Mouse (Mus musculus) liver, embryonic 12.5 days (tissue): ENCODE measurements around the gene Pdk1. TPM values are rescaled to one million over a fixed set of nuclear protein-coding genes. Genes with fewer than 3 reads are reported as not detected.

ENCODE experiments used
- ATAC-seq: fragments of 200-750 bp; cut with Nextera tagmentation; 2 replicates; pipeline ENCODE4 v1.8.0; 2017; ENCODE audit warnings: moderate number of reproducible peaks, mild to moderate bottlenecking, moderate library complexity
- H3K27ac ChIP-seq: fragments of 300-500 bp; sonication (generic); 2 replicates; pipeline ENCODE4 v1.5.1; 2016; ENCODE audit warnings: mild to moderate bottlenecking
- H3K27me3 ChIP-seq: fragments of 300-500 bp; sonication (generic); replicated peaks from 2 replicates; pipeline ENCODE4 v1.6.1; 2016; ENCODE audit warnings: mild to moderate bottlenecking, moderate library complexity
- H3K36me3 ChIP-seq: fragments of 300-500 bp; sonication (generic); 2 replicates; pipeline ENCODE4 v1.6.1; 2016; ENCODE audit warnings: mild to moderate bottlenecking, moderate library complexity
- H3K4me1 ChIP-seq: fragments of 300-500 bp; sonication (generic); 2 replicates; pipeline ENCODE4 v1.6.1; 2016
- H3K4me2 ChIP-seq: fragments of 300-500 bp; sonication (generic); 2 replicates; pipeline ENCODE4 v1.6.1; 2016; ENCODE audit warnings: mild to moderate bottlenecking, moderate library complexity
- H3K4me3 ChIP-seq: fragments of 300-500 bp; sonication (generic); 2 replicates; pipeline ENCODE4 v1.5.1; 2016; ENCODE audit warnings: mild to moderate bottlenecking, moderate library complexity
- H3K9ac ChIP-seq: fragments of 300-500 bp; sonication (generic); 2 replicates; pipeline ENCODE4 v1.6.1; 2016; ENCODE audit warnings: mild to moderate bottlenecking, moderate library complexity
- H3K9me3 ChIP-seq: fragments of 300-500 bp; sonication (generic); replicated peaks from 2 replicates; pipeline ENCODE4 v1.6.1; 2016; ENCODE audit warnings: mild to moderate bottlenecking, moderate library complexity
- WGBS: fragments of 180-500 bp; shearing (Covaris S2); methylation state at CpG from one replicate; pipeline ENCODE4 v1.1.7; 2016; ENCODE audit not compliant: insufficient replicate concordance; 5-methylcytosine and 5-hydroxymethylcytosine counted together
- polyA plus RNA-seq: library from polyadenylated mRNA; unstranded; fragments of >200 nt; fragmentation: Nextera tagmentation; extraction: Ambion mirVana; gene quantifications from 2 replicates; pipeline ENCODE4 v1.2.1, GENCODE M21; 2016

The Pdk1 gene
- polyA plus RNA-seq, 1 experiment from 2014 or later: 70.5 TPM

DNA sequence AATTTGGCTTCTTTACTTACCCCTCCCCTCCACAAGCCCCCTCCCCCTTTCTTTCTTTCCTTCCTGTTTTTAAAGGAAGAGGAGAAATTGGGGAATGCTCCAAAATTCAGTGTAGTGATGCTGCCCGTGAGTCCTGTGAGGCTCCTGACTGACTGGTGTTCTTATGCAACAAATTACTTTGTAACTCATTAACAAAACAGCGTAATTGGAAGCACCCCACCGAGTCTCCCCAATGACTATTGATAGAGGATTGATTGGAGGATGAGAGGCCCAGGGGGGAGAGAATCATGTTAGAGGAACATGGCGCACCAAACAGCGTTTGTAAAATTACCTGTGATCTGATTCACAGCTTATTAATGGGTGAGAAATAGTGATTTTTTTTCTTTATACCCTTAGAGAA is 17.9 kb upstream of the Pdk1 start:
- no peak overlapping the region for H3K4me2 ChIP-seq
- H3K4me3 ChIP-seq: no peak overlapping the region
- H3K9me3 ChIP-seq: no peaks in the 10 kb centered on the region
- H3K27ac ChIP-seq: no peak overlapping the region
- H3K9ac ChIP-seq: no peak overlapping the region
- no peak for ATAC-seq
- no peaks in the 10 kb centered on the region for H3K4me1 ChIP-seq
- peaks cover 3% of the 10 kb centered on the region; the same call in 1 of the 2 replicates for H3K36me3 ChIP-seq
- WGBS: 66% methylated on average over 5 of the region's 5 CpGs
- no peaks in the 10 kb centered on the region for H3K27me3 ChIP-seq

GRCm38 (mm10) chr2:71863531-71864173 is 9.4 kb upstream of the Pdk1 start:
- Histone ChIP-seq H3K4me2 (no peak overlapping the region), H3K9ac (no peak overlapping the region), H3K36me3 (no peaks in the 10 kb centered on the region), H3K27me3 (no peaks in the 10 kb centered on the region), H3K9me3 (no peaks in the 10 kb centered on the region), H3K4me3 (no peak overlapping the region), H3K4me1 (peaks cover 11% of the 10 kb centered on the region), H3K27ac (no peak overlapping the region)
- WGBS: 76% methylated on average over 5 of the region's 5 CpGs
- ATAC-seq: no peak

- H3K9ac ChIP-seq: no peak overlapping the region
- peaks cover 11% of the 10 kb centered on the region for H3K4me1 ChIP-seq
- ATAC-seq: no peak
- no peaks in the 10 kb centered on the region for H3K36me3 ChIP-seq
- no peak overlapping the region for H3K27ac ChIP-seq
- H3K4me3 ChIP-seq: no peak overlapping the region
- WGBS: 37% methylated on average over 3 of the region's 3 CpGs
- H3K4me2 ChIP-seq: no peak overlapping the region
- no peaks in the 10 kb centered on the region for H3K9me3 ChIP-seq
- no peaks in the 10 kb centered on the region for H3K27me3 ChIP-seq
Observed at GRCm38 (mm10) chr2:71865022-71865421, 8.0 kb upstream of the Pdk1 start.

DNA sequence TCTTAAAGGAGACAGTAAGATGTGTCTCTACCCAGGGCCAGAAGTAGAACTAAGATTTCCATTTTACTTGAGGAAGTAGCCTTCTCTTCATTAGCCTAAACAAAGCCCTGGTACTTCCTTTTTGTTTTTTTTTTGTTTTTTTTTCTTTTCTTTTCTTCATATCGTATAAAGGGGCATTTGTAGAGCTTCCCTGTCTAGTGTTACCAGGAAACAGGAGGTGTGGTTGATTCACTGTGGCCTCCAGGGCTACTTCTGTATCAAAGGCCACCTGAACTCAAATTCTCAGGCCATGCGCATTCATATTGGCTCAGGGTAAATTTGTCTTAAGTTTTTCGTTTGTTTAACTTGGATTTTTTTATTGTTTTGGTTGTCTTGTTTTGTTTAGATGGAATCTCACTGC is 7.1 kb upstream of the Pdk1 start:
- H3K4me1 ChIP-seq: peaks cover 4% of the 10 kb centered on the region
- H3K27ac ChIP-seq: no peak overlapping the region
- H3K36me3 ChIP-seq: no peaks in the 10 kb centered on the region
- no peaks in the 10 kb centered on the region for H3K9me3 ChIP-seq
- H3K4me3 ChIP-seq: no peak overlapping the region
- no peak overlapping the region for H3K4me2 ChIP-seq
- WGBS: 54% methylated on average over 3 of the region's 3 CpGs
- H3K27me3 ChIP-seq: no peaks in the 10 kb centered on the region
- H3K9ac ChIP-seq: no peak overlapping the region
- no peak for ATAC-seq

- Histone ChIP-seq H3K36me3 (no peaks in the 10 kb centered on the region), H3K27me3 (no peaks in the 10 kb centered on the region), H3K4me3 (no peak overlapping the region), H3K4me2 (no peak overlapping the region), H3K27ac (no peak overlapping the region), H3K9ac (no peak overlapping the region), H3K4me1 (no peaks in the 10 kb centered on the region), H3K9me3 (no peaks in the 10 kb centered on the region)
- 9% methylated on average over 1 of the region's 1 CpGs for WGBS
- ATAC-seq: no peak
Observed at GRCm38 (mm10) chr2:71866565-71866964, 6.5 kb upstream of the Pdk1 start.

GRCm38 (mm10) chr2:71867019-71867418 is 6.0 kb upstream of the Pdk1 start:
- H3K4me2 ChIP-seq: no peak overlapping the region
- H3K9me3 ChIP-seq: no peaks in the 10 kb centered on the region
- no peaks in the 10 kb centered on the region for H3K27me3 ChIP-seq
- no peak for ATAC-seq
- no peaks in the 10 kb centered on the region for H3K36me3 ChIP-seq
- H3K9ac ChIP-seq: no peak overlapping the region
- H3K4me1 ChIP-seq: peaks cover 2% of the 10 kb centered on the region; the same call in 1 of the 2 replicates
- 62% methylated on average over 3 of the region's 3 CpGs for WGBS
- H3K27ac ChIP-seq: no peak overlapping the region
- H3K4me3 ChIP-seq: no peak overlapping the region

- no peak for ATAC-seq
- WGBS: 23% methylated on average over 5 of the region's 5 CpGs
Observed at GRCm38 (mm10) chr2:71867480-71867879, 5.5 kb upstream of the Pdk1 start.

DNA sequence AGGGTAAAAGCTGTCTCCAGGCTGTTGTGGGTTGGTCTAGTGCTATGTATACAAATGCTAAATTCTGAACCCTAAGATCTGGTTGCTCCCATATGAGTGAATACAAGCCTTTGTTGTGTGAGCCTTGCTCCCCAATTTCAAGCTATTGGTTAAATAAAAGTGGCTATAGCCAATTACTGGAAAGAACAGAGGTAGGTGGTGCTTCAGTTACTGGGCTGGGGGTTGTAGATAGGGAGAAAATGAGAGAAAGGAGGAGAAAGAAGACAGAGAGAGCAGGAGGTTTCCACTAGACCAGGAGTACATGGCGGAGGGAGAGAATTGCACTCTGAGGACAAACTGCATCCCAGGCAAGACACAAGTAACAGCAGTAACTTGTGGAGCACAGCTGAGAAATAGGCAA is 4.8 kb upstream of the Pdk1 start:
- Histone ChIP-seq H3K4me3 (no peak overlapping the region), H3K27ac (no peak overlapping the region), H3K27me3 (no peaks in the 10 kb centered on the region), H3K36me3 (no peaks in the 10 kb centered on the region), H3K9ac (no peak overlapping the region), H3K9me3 (no peaks in the 10 kb centered on the region), H3K4me2 (no peak overlapping the region), H3K4me1 (peaks cover 9% of the 10 kb centered on the region; the same call in 1 of the 2 replicates)
- ATAC-seq: no peak
- 77% methylated on average over 1 of the region's 1 CpGs for WGBS

More at GRCm38 (mm10) chr2:71867480-71867879, 5.5 kb upstream of the Pdk1 start:
- no peaks in the 10 kb centered on the region for H3K9me3 ChIP-seq
- H3K9ac ChIP-seq: no peak overlapping the region
- no peak overlapping the region for H3K27ac ChIP-seq
- no peak overlapping the region for H3K4me3 ChIP-seq
- no peak overlapping the region for H3K4me2 ChIP-seq
- H3K36me3 ChIP-seq: no peaks in the 10 kb centered on the region
- peaks cover 6% of the 10 kb centered on the region; the same call in 1 of the 2 replicates for H3K4me1 ChIP-seq
- H3K27me3 ChIP-seq: no peaks in the 10 kb centered on the region

GRCm38 (mm10) chr2:71872141-71872540 is 883 bp upstream of the Pdk1 start:
- WGBS: 65% methylated on average over 10 of the region's 10 CpGs
- no peak overlapping the region for H3K27ac ChIP-seq
- peaks cover 9% of the 10 kb centered on the region for H3K36me3 ChIP-seq
- H3K4me2 ChIP-seq: peak overlapping the region; percentile 94
- H3K27me3 ChIP-seq: no peaks in the 10 kb centered on the region
- H3K4me1 ChIP-seq: peaks cover 45% of the 10 kb centered on the region
- H3K4me3 ChIP-seq: peak overlapping the region; percentile 93
- H3K9me3 ChIP-seq: no peaks in the 10 kb centered on the region
- no peak for ATAC-seq
- H3K9ac ChIP-seq: no peak overlapping the region

DNA sequence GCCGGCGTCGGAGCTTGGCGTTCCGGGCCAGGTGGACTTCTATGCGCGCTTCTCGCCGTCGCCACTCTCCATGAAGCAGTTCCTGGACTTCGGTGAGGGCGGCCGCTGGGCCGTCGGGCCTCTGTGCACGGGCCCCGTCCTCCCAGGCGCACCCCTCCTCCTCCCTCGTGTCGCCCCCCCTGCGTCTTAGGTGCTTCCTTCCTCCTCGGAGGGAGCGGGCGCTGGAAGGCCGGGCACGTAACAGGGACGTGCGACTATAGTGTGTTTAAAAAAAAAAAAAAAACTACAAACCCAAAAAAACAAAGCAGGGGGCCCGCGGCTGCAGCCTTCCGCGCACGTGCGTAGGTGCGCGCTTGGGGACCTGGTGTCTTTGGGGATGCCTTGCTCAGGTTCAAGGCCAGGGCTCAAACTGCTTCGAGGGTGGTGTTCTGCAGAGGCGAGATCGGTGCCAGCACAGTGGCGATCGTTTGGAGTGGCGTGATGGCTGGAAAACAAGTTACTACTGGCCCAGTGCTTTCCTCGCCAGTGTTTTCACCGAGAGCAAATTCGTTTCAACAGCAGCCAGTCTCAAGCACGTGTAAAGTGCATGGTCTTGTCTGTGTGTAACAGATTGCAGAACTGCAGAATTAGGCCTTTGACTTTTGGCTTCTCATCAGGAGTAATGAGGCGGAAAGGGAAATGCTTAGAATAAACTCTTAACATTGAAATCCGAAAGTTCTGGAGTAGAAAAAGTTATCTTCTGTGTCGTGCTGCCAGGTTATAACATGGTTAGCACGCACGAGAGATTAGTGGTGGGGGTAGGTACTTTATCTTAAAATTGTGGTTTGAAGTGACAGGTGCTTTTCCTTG is 674 bp downstream of the Pdk1 start:
- peak overlapping the region; percentile 94 for H3K4me2 ChIP-seq
- no peaks in the 10 kb centered on the region for H3K9me3 ChIP-seq
- peaks cover 60% of the 10 kb centered on the region for H3K4me1 ChIP-seq
- H3K27ac ChIP-seq: peak overlapping the region; percentile 96
- peak; percentile 57 for ATAC-seq
- WGBS: under 1% methylated on average over 51 of the region's 51 CpGs
- peaks cover 20% of the 10 kb centered on the region for H3K36me3 ChIP-seq
- H3K9ac ChIP-seq: peak overlapping the region; percentile 98
- no peaks in the 10 kb centered on the region for H3K27me3 ChIP-seq
- H3K4me3 ChIP-seq: peak overlapping the region; percentile 93

- peak overlapping the region; percentile 94 for H3K4me2 ChIP-seq
- H3K9me3 ChIP-seq: no peaks in the 10 kb centered on the region
- ATAC-seq: peak; percentile 26; the same call in 1 of the 2 replicates
- peak overlapping the region; percentile 96 for H3K27ac ChIP-seq
- no peaks in the 10 kb centered on the region for H3K27me3 ChIP-seq
- peaks cover 66% of the 10 kb centered on the region for H3K4me1 ChIP-seq
- peak overlapping the region; percentile 98 for H3K9ac ChIP-seq
- whole genome bisulfite sequencing: 24% methylated on average over 2 of the region's 2 CpGs
- peak overlapping the region; percentile 93 for H3K4me3 ChIP-seq
- peaks cover 21% of the 10 kb centered on the region for H3K36me3 ChIP-seq
Observed at GRCm38 (mm10) chr2:71874422-71874821, 1.4 kb downstream of the Pdk1 start.

- H3K36me3 ChIP-seq: peaks cover 25% of the 10 kb centered on the region
- no peak for ATAC-seq
- peak overlapping the region; percentile 93 for H3K4me3 ChIP-seq
- H3K27ac ChIP-seq: peak overlapping the region; percentile 96
- H3K4me2 ChIP-seq: peak overlapping the region; percentile 94
- no peaks in the 10 kb centered on the region for H3K9me3 ChIP-seq
- 43% methylated on average over 2 of the region's 2 CpGs for WGBS
- peak overlapping the region; percentile 98 for H3K9ac ChIP-seq
- H3K4me1 ChIP-seq: peaks cover 69% of the 10 kb centered on the region
- H3K27me3 ChIP-seq: no peaks in the 10 kb centered on the region
Observed at GRCm38 (mm10) chr2:71874836-71875235, 1.8 kb downstream of the Pdk1 start.
